Mouse (Mus musculus): Measurements from ENCODE around the gene Tacr3. TPM values are rescaled to one million over a fixed set of nuclear protein-coding genes. Genes with fewer than 3 reads are reported as not detected.

The Tacr3 gene
- polyA plus RNA-seq (2015; fragmentation: Nextera tagmentation; extraction: Ambion mirVana) = 1.6 and 1.7 TPM in 2 replicates

DNA sequence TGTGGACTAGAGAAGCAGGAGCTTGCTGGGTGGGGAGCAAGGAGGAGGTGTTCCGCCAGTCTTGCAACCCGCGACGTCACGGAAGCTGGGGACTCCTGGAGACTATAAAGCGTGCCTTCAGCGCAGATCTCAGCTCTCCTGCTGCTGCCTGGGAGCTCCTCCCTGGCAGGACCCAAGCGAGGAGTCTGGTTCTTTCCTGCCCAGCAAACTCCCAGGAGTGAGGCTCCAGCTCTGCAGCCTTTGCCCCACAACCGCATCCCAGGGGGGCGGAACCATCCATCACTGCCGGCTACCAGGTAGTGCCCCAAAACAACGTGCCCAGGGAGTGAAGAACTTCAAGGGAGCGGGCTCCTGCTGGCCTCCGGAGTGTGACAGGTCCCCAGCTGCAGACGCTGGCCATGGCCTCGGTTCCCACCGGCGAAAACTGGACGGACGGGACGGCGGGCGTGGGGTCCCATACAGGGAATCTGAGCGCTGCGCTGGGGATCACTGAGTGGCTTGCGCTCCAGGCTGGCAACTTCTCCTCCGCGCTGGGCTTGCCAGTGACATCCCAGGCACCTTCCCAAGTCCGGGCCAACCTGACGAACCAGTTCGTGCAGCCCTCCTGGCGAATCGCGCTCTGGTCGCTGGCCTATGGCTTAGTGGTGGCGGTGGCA lies at the start of gene Tacr3:
Tacr3 (plus strand) TSS at position 133 of the 656 bp plus-strand sequence.
- Histone ChIP-seq H3K27ac (ENCODE audit: low read length) (no peak within 1 kb of the TSS), H3K27me3 (replicated peaks; ENCODE audit: control insufficient read depth, insufficient read depth, low read length) (no peaks in the 10 kb centered on the region), H3K9me3 (ENCODE audit: control insufficient read depth, low read length) (no peaks in the 10 kb centered on the region), H3K4me1 (replicated peaks; ENCODE audit: control insufficient read depth, insufficient read depth, low read length) (peaks cover 7% of the 10 kb centered on the region), H3K4me3 (replicated peaks; ENCODE audit: low read length) (peak within 1 kb of the TSS; percentile 56), H3K4me2 (ENCODE audit: low read length) (peak within 1 kb of the TSS; percentile 98), H3K9ac (replicated peaks; ENCODE audit: low read depth, low read length) (peak within 1 kb of the TSS; percentile 43), H3K36me3 (ENCODE audit: control insufficient read depth, insufficient read depth) (no peaks in the 10 kb centered on the region)
- WGBS = 1% methylated on average over 36 of the region's 36 CpGs
- peak; percentile 84 for ATAC-seq

DNA sequence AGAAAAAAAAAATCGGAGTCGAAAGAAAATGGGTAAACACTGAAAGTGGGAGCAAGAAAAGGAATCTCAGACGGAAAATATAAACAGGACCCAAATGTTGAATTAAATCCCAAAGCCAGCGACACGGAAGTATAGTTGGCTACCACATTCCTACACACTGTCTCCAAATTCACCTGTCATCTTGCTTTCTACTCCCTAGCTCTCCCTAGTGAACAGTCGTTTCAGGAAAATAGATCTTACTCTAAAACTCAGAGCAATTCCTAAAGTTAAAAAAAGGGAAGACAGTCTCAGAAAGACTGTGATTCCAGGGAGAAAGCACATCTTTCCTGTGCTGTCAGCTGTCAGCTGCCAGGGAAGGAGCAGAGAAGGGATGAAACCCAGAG lies 324 bp upstream of the Tacr3 start:
- Histone ChIP-seq H3K9me3 (ENCODE audit: control insufficient read depth, low read length) (no peaks in the 10 kb centered on the region), H3K4me2 (ENCODE audit: low read length) (peak overlapping the region; percentile 98), H3K27ac (ENCODE audit: low read length) (no peak overlapping the region), H3K4me3 (replicated peaks; ENCODE audit: low read length) (peak overlapping the region; percentile 56), H3K36me3 (ENCODE audit: control insufficient read depth, insufficient read depth) (no peaks in the 10 kb centered on the region), H3K4me1 (replicated peaks; ENCODE audit: control insufficient read depth, insufficient read depth, low read length) (peaks cover 7% of the 10 kb centered on the region), H3K27me3 (replicated peaks; ENCODE audit: control insufficient read depth, insufficient read depth, low read length) (no peaks in the 10 kb centered on the region), H3K9ac (replicated peaks; ENCODE audit: low read depth, low read length) (peak overlapping the region; percentile 43)
- 54% methylated on average over 6 of the region's 6 CpGs for whole genome bisulfite sequencing
- peak; percentile 51; the same call in 1 of the 2 replicates for ATAC-seq

DNA sequence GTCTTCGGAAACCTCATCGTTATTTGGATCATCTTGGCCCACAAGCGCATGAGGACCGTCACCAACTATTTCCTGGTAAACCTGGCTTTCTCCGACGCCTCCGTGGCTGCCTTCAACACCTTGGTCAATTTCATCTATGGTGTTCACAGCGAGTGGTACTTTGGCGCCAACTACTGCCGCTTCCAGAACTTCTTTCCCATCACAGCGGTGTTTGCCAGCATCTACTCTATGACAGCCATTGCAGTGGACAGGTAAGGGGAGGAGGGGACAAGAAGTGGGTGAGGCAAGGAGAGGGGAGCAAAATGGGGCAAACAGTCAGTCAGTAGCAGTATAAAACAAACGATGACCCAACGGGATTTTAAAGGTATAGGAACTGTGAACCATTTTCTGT lies 719 bp downstream of the Tacr3 start:
- Histone ChIP-seq H3K4me3 (replicated peaks; ENCODE audit: low read length) (peak overlapping the region; percentile 56), H3K9ac (replicated peaks; ENCODE audit: low read depth, low read length) (peak overlapping the region; percentile 43), H3K4me2 (ENCODE audit: low read length) (peak overlapping the region; percentile 98), H3K36me3 (ENCODE audit: control insufficient read depth, insufficient read depth) (no peaks in the 10 kb centered on the region), H3K27ac (ENCODE audit: low read length) (no peak overlapping the region), H3K9me3 (ENCODE audit: control insufficient read depth, low read length) (no peaks in the 10 kb centered on the region), H3K27me3 (replicated peaks; ENCODE audit: control insufficient read depth, insufficient read depth, low read length) (no peaks in the 10 kb centered on the region), H3K4me1 (replicated peaks; ENCODE audit: control insufficient read depth, insufficient read depth, low read length) (peaks cover 7% of the 10 kb centered on the region)
- peak; percentile 45; the same call in 1 of the 2 replicates for ATAC-seq
- WGBS = 13% methylated on average over 13 of the region's 13 CpGs

DNA sequence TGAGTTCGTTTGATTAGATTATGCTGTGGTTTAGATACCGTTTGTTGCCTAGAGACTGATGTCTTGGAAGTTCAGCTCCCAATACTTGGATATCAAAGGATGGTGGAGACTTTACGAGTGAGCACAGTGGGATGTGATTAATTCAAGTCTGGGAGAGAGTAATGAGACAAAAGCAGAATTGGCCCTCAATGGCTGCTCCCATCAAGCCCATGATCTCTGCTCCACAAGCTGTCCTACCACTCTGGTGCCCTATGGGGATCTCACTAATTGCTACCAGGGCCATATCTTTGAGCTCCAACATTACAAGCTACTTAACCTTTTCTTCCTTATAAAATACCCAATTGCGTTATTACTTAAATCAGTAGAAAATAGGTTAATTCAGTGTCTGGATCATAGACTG lies 22.5 kb downstream of the Tacr3 start:
- no peak overlapping the region for H3K9ac ChIP-seq (replicated peaks; ENCODE audit: low read depth, low read length)
- no peak for ATAC-seq
- no peaks in the 10 kb centered on the region for H3K36me3 ChIP-seq (ENCODE audit: control insufficient read depth, insufficient read depth)
- no peaks in the 10 kb centered on the region for H3K4me1 ChIP-seq (replicated peaks; ENCODE audit: control insufficient read depth, insufficient read depth, low read length)
- 19% methylated on average over 4 of the region's 4 CpGs for WGBS
- no peaks in the 10 kb centered on the region for H3K27me3 ChIP-seq (replicated peaks; ENCODE audit: control insufficient read depth, insufficient read depth, low read length)
- no peaks in the 10 kb centered on the region for H3K9me3 ChIP-seq (ENCODE audit: control insufficient read depth, low read length)
- no peak overlapping the region for H3K27ac ChIP-seq (ENCODE audit: low read length)
- no peak overlapping the region for H3K4me3 ChIP-seq (replicated peaks; ENCODE audit: low read length)
- no peak overlapping the region for H3K4me2 ChIP-seq (ENCODE audit: low read length)

DNA sequence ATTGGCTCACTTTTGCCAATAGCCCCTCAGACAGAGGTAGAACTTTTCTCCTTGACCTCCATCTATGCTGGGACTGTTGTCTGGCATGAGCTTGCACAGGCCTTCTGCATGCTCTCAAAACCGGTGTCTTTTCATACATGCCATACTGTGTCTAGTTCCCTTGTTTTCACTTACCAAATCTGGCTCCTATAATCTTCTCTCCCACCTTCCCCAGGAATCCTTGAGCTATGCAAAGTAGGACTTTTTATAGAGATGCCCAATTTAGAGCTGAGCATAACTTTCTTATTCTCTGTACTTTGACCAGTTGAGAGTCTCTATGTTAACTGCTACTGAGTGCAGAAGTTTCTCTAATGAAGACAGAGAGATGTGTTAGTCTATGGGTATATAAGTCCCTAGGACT lies 48.9 kb downstream of the Tacr3 start:
- Histone ChIP-seq H3K27ac (ENCODE audit: low read length) (no peak overlapping the region), H3K27me3 (replicated peaks; ENCODE audit: control insufficient read depth, insufficient read depth, low read length) (no peaks in the 10 kb centered on the region), H3K4me3 (replicated peaks; ENCODE audit: low read length) (no peak overlapping the region), H3K36me3 (ENCODE audit: control insufficient read depth, insufficient read depth) (no peaks in the 10 kb centered on the region), H3K4me2 (ENCODE audit: low read length) (no peak overlapping the region), H3K9ac (replicated peaks; ENCODE audit: low read depth, low read length) (no peak overlapping the region), H3K4me1 (replicated peaks; ENCODE audit: control insufficient read depth, insufficient read depth, low read length) (no peaks in the 10 kb centered on the region), H3K9me3 (ENCODE audit: control insufficient read depth, low read length) (no peaks in the 10 kb centered on the region)
- ATAC-seq = no peak
- WGBS = 93% methylated on average over 1 of the region's 1 CpGs

DNA sequence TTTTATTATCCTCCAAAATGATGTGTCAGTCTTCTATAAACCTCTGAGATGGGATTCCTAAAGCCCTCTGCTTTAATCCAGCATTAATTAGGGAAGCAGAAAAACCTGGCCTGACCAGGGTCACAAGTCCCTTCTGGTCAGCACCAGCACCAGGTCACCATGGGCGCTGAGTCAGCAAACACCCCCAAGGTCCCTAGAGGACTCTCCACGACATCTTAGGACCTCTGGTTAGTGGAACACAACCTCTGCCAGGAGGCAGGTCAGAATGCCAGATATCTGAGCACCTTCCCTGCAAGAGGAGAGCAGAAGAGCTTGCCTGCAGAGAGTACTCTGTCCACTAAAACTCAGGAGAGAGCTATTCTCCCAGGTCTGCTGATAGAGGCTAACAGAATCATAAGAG lies 67.0 kb downstream of the Tacr3 start:
- Histone ChIP-seq H3K27me3 (replicated peaks; ENCODE audit: control insufficient read depth, insufficient read depth, low read length) (no peaks in the 10 kb centered on the region), H3K9ac (replicated peaks; ENCODE audit: low read depth, low read length) (no peak overlapping the region), H3K36me3 (ENCODE audit: control insufficient read depth, insufficient read depth) (no peaks in the 10 kb centered on the region), H3K4me1 (replicated peaks; ENCODE audit: control insufficient read depth, insufficient read depth, low read length) (no peaks in the 10 kb centered on the region), H3K4me2 (ENCODE audit: low read length) (no peak overlapping the region), H3K9me3 (ENCODE audit: control insufficient read depth, low read length) (no peaks in the 10 kb centered on the region), H3K27ac (ENCODE audit: low read length) (no peak overlapping the region), H3K4me3 (replicated peaks; ENCODE audit: low read length) (no peak overlapping the region)
- no peak for ATAC-seq
- 73% methylated on average over 2 of the region's 2 CpGs for WGBS

DNA sequence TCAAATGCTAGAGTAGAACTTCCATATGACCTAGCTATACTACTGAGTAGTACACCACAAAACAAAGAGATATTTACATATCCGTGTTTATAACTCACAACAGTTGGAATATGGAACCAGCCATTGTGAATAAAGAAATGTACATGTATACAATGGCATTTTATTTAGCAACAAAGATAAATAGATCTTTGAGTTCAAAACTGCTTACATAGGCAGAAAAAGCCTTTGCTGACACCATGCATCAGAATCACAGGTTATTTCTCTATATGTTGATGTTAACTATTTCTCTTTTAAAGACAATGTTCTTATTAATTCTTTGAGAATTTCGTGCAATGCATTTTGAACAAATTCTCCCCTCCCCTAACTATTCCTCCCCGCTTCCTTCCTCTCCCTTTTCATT lies 80.1 kb downstream of the Tacr3 start:
- Histone ChIP-seq H3K9ac (replicated peaks; ENCODE audit: low read depth, low read length) (no peak overlapping the region), H3K27ac (ENCODE audit: low read length) (no peak overlapping the region), H3K36me3 (ENCODE audit: control insufficient read depth, insufficient read depth) (no peaks in the 10 kb centered on the region), H3K4me1 (replicated peaks; ENCODE audit: control insufficient read depth, insufficient read depth, low read length) (no peaks in the 10 kb centered on the region), H3K9me3 (ENCODE audit: control insufficient read depth, low read length) (no peaks in the 10 kb centered on the region), H3K4me2 (ENCODE audit: low read length) (no peak overlapping the region), H3K4me3 (replicated peaks; ENCODE audit: low read length) (no peak overlapping the region), H3K27me3 (replicated peaks; ENCODE audit: control insufficient read depth, insufficient read depth, low read length) (no peaks in the 10 kb centered on the region)
- 81% methylated on average over 3 of the region's 3 CpGs for WGBS
- no peak for ATAC-seq

DNA sequence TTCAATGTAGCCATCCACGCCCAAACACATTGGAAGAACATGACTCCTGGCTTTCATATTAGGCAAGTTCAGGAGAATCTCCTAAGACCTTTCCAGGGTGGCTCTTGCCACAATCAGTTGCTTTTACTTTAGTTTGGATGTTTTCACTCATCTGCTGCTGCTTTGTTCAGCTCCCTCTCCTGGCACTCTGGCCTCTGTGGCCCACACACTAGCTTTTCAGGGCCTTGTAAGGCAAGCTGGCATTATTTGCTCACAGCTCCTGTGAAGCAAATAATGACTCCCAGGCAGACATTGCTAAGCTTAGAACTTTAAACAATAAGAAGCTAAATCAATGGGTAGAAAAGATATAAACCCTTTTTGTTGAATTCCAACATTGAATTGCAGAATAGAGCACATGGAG lies 105.9 kb downstream of the Tacr3 start:
- H3K9me3 ChIP-seq (ENCODE audit: control insufficient read depth, low read length) = no peaks in the 10 kb centered on the region
- peaks cover 4% of the 10 kb centered on the region; the same call in 1 of the 2 replicates for H3K4me1 ChIP-seq (replicated peaks; ENCODE audit: control insufficient read depth, insufficient read depth, low read length)
- H3K36me3 ChIP-seq (ENCODE audit: control insufficient read depth, insufficient read depth) = no peaks in the 10 kb centered on the region
- no peak overlapping the region for H3K27ac ChIP-seq (ENCODE audit: low read length)
- WGBS = 58% methylated on average over 1 of the region's 1 CpGs
- H3K4me3 ChIP-seq (replicated peaks; ENCODE audit: low read length) = no peak overlapping the region
- H3K27me3 ChIP-seq (replicated peaks; ENCODE audit: control insufficient read depth, insufficient read depth, low read length) = no peaks in the 10 kb centered on the region
- no peak overlapping the region for H3K4me2 ChIP-seq (ENCODE audit: low read length)
- no peak for ATAC-seq
- no peak overlapping the region for H3K9ac ChIP-seq (replicated peaks; ENCODE audit: low read depth, low read length)

DNA sequence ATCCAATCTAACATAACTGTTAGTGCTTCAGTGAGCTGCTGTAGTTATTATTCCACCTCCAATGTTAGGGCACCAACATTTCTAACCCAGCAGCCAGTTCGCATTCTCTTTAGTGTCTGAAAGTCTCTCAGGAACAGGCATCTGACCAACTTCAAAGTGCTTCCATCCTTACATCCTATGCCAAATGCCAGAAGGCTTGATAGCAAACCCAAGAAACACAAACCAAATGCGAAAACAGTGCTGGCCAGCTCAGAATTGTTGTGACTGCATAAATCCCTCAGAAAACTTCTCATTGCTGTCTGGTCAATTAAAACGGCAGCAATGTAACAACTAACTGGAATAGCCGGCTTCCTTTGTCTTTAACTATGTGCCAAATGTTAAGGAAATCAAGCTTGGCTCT lies 106.7 kb downstream of the Tacr3 start:
- H3K27me3 ChIP-seq (replicated peaks; ENCODE audit: control insufficient read depth, insufficient read depth, low read length) = no peaks in the 10 kb centered on the region
- H3K9me3 ChIP-seq (ENCODE audit: control insufficient read depth, low read length) = no peaks in the 10 kb centered on the region
- H3K4me1 ChIP-seq (replicated peaks; ENCODE audit: control insufficient read depth, insufficient read depth, low read length) = peaks cover 4% of the 10 kb centered on the region; the same call in 1 of the 2 replicates
- no peak overlapping the region for H3K9ac ChIP-seq (replicated peaks; ENCODE audit: low read depth, low read length)
- ATAC-seq = peak; percentile 82
- no peak overlapping the region for H3K4me3 ChIP-seq (replicated peaks; ENCODE audit: low read length)
- 37% methylated on average over 4 of the region's 4 CpGs for WGBS
- no peaks in the 10 kb centered on the region for H3K36me3 ChIP-seq (ENCODE audit: control insufficient read depth, insufficient read depth)
- no peak overlapping the region for H3K27ac ChIP-seq (ENCODE audit: low read length)
- no peak overlapping the region for H3K4me2 ChIP-seq (ENCODE audit: low read length)

DNA sequence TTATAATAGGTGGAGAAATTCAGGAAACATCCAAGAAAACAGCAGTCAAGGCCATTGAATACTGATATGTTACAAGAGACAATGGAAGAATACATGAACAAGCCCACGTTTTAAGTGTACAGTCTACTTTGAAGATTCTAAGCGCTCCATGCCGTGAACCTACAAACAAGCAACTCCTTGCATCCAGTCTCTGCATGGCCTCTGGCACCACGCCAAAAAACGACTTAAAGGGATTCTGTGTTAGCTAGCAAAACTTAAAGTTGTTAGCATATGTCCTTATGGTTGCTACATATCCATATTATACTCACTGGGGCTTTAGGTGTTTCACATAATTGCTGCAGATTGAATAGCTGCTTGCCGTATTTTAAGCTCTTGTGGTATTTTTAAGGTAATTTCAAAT lies 134.7 kb downstream of the Tacr3 start:
- Histone ChIP-seq H3K36me3 (ENCODE audit: control insufficient read depth, insufficient read depth) (no peaks in the 10 kb centered on the region), H3K9ac (replicated peaks; ENCODE audit: low read depth, low read length) (no peak overlapping the region), H3K4me3 (replicated peaks; ENCODE audit: low read length) (no peak overlapping the region), H3K4me1 (replicated peaks; ENCODE audit: control insufficient read depth, insufficient read depth, low read length) (no peaks in the 10 kb centered on the region), H3K27ac (ENCODE audit: low read length) (no peak overlapping the region), H3K9me3 (ENCODE audit: control insufficient read depth, low read length) (no peaks in the 10 kb centered on the region), H3K4me2 (ENCODE audit: low read length) (no peak overlapping the region), H3K27me3 (replicated peaks; ENCODE audit: control insufficient read depth, insufficient read depth, low read length) (no peaks in the 10 kb centered on the region)
- ATAC-seq = no peak
- 39% methylated on average over 6 of the region's 6 CpGs for WGBS
